Comparison of ENCODE assay signal across 24 mouse cellular contexts in genomic region chr4:101086040-101086439, GRCm38 (mm10).
"Had no signal": no experiment of that assay in that cellular context is flagged by ENCODE, and none has a peak within 500 bp of the region (broad histone marks: within the 10 kb centered on the region; RNA-seq: fewer than 3 reads in every experiment).

No protein-coding gene starts in this region.

- H3K27ac ChIP-seq: gastrocnemius, adult 2 months; heart, embryonic 10.5 days; hindbrain, embryonic 10.5 days; hindbrain, embryonic 12.5 days; hindbrain, embryonic 14.5 days; intestine, embryonic 15.5 days; limb, embryonic 10.5 days; limb, embryonic 12.5 days had no signal

- DNase-seq: gastrocnemius, adult 2 months; gastrocnemius, postnatal 10 days; gastrocnemius, postnatal 25 days; heart, adult 18-20 months; heart, postnatal 10 days; heart, postnatal 4 days; kidney, adult 18-20 months; kidney, adult 8-10 months; kidney, postnatal 10 days; kidney, postnatal 36 days; layer of hippocampus, adult 9-11 months; layer of hippocampus, postnatal 36 days; liver had no signal

- ATAC-seq: forebrain, embryonic 16.5 days; hindbrain, embryonic 16.5 days; inflammation-experienced regulatory T-cells, adult 6 months; intestine, embryonic 15.5 days had no signal

- H3K9me3 ChIP-seq: heart, embryonic 10.5 days; heart, embryonic 12.5 days; hindbrain, embryonic 10.5 days; hindbrain, embryonic 12.5 days; intestine, embryonic 15.5 days; limb, embryonic 10.5 days; limb, embryonic 12.5 days had no signal

- H3K27me3 ChIP-seq: heart, embryonic 12.5 days; hindbrain, embryonic 12.5 days; intestine, embryonic 15.5 days; limb, embryonic 12.5 days had no signal

- H3K4me3 ChIP-seq: gastrocnemius, adult 2 months; heart, embryonic 10.5 days; heart, embryonic 12.5 days; hindbrain, embryonic 10.5 days; hindbrain, embryonic 12.5 days; intestine, embryonic 15.5 days; limb, embryonic 10.5 days; limb, embryonic 12.5 days had no signal

- H3K36me3 ChIP-seq: heart, embryonic 10.5 days; heart, embryonic 12.5 days; hindbrain, embryonic 12.5 days; intestine, embryonic 15.5 days; limb, embryonic 10.5 days; limb, embryonic 12.5 days had no signal

- H3K9ac ChIP-seq: heart, embryonic 12.5 days; hindbrain, embryonic 12.5 days; hindbrain, embryonic 14.5 days; intestine, embryonic 15.5 days; limb, embryonic 12.5 days had no signal

- H3K4me2 ChIP-seq: heart, embryonic 12.5 days; hindbrain, embryonic 12.5 days; hindbrain, embryonic 14.5 days; intestine, embryonic 15.5 days; limb, embryonic 12.5 days had no signal
